Mouse (Mus musculus) urinary bladder, postnatal 25 days (tissue): ENCODE measurements around the gene Fbxl19.
"Not testable (repeated sequence)": the region's sequence is repeated elsewhere in the genome, so short reads cannot be mapped to it uniquely, and the experiment has no call there.

Experiments
- DNase-seq: peaks from one replicate; pipeline ENCODE4 v3.0.0; 2022; ENCODE audit warnings: low spot score

Gene Fbxl19

GRCm38 (mm10) chr7:127730170-127730569, 14.2 kb upstream of the Fbxl19 start:
- no peak for DNase-seq

GRCm38 (mm10) chr7:127732066-127732465, 12.3 kb upstream of the Fbxl19 start, which contains the start of gene Ctf2:
Gene Ctf2 (minus strand): TSS chr7:127732166.
- DNase-seq = not testable (repeated sequence)

GRCm38 (mm10) chr7:127745251-127745651, 908 bp downstream of the Fbxl19 start:
- DNase-seq = peak; percentile 71

- peak; percentile 82 for DNase-seq
Measured at GRCm38 (mm10) chr7:127745652-127746493, 1.5 kb downstream of the Fbxl19 start.

GRCm38 (mm10) chr7:127746494-127747491, 2.5 kb downstream of the Fbxl19 start:
- DNase-seq = no peak

- DNase-seq = no peak
Measured at GRCm38 (mm10) chr7:127747559-127748234, 3.4 kb downstream of the Fbxl19 start.

GRCm38 (mm10) chr7:127748235-127748560, 3.9 kb downstream of the Fbxl19 start:
- DNase-seq = no peak

- no peak for DNase-seq
Measured at GRCm38 (mm10) chr7:127750131-127751127, 6.1 kb downstream of the Fbxl19 start.

- DNase-seq = no peak
Measured at GRCm38 (mm10) chr7:127751619-127752018, 7.3 kb downstream of the Fbxl19 start.

GRCm38 (mm10) chr7:127752069-127752468, 7.7 kb downstream of the Fbxl19 start:
- DNase-seq = no peak

GRCm38 (mm10) chr7:127753158-127753557, 8.8 kb downstream of the Fbxl19 start:
- DNase-seq = no peak

GRCm38 (mm10) chr7:127753741-127754140, 9.4 kb downstream of the Fbxl19 start:
- no peak for DNase-seq

GRCm38 (mm10) chr7:127759716-127760115, 15.4 kb downstream of the Fbxl19 start:
- DNase-seq = no peak

GRCm38 (mm10) chr7:127760478-127760877, 16.1 kb downstream of the Fbxl19 start:
- no peak for DNase-seq

- DNase-seq = peak; percentile 73
Measured at GRCm38 (mm10) chr7:127761026-127761425, 16.7 kb downstream of the Fbxl19 start.

- DNase-seq = no peak
Measured at GRCm38 (mm10) chr7:127763642-127764041, 19.3 kb downstream of the Fbxl19 start.

- no peak for DNase-seq
Measured at GRCm38 (mm10) chr7:127765756-127766155, 21.4 kb downstream of the Fbxl19 start.

- DNase-seq = no peak
Measured at GRCm38 (mm10) chr7:127766851-127767609, 22.7 kb downstream of the Fbxl19 start.

- DNase-seq = no peak
Measured at GRCm38 (mm10) chr7:127767671-127768345, 23.5 kb downstream of the Fbxl19 start.
